In genomic region chr2:30760706-30761105, GRCm38 (mm10) we compare ENCODE assay signal across 11 mouse cellular contexts. TPM values are rescaled to one million over a fixed set of nuclear protein-coding genes. Genes with fewer than 3 reads are reported as not detected.
DNase-seq lines count a peak whose midpoint lies in the region; ATAC-seq and TF ChIP-seq lines count a peak whose summit lies in the region.
"Had no signal": no experiment of that assay in that cellular context is flagged by ENCODE, and none has a peak within 500 bp of the region (broad histone marks: within the 10 kb centered on the region; RNA-seq: fewer than 3 reads in every experiment).

No protein-coding gene starts in this region.

- H3K9me3 ChIP-seq in hindbrain, embryonic 10.5 days = peaks cover 30% of the 10 kb centered on the region
- H3K9me3 ChIP-seq in hindbrain, embryonic 12.5 days (replicated peaks) = peaks cover 17% of the 10 kb centered on the region
- H3K9me3 ChIP-seq in stomach, embryonic 14.5 days (ENCODE audit: control insufficient read depth, low read depth, low read length) = peaks cover 9% of the 10 kb centered on the region; the same call in 1 of the 2 replicates
- H3K9me3 ChIP-seq in stomach, postnatal 0 days (ENCODE audit: control insufficient read depth, low read length) = 0 out of 2 replicates have a peak, but pooled peaks cover 3% of the 10 kb centered on the region
- peaks cover 4% of the 10 kb centered on the region; the same call in 1 of the 2 replicates for H3K9me3 ChIP-seq in kidney, embryonic 14.5 days (ENCODE audit: control insufficient read depth, low read length)

- H3K27ac ChIP-seq in hindbrain, embryonic 10.5 days = peak overlapping the region; percentile 93
- H3K27ac ChIP-seq in hindbrain, embryonic 12.5 days = no peak overlapping the region
- H3K27ac ChIP-seq in stomach, embryonic 14.5 days (ENCODE audit: low read length) = peak overlapping the region; percentile 93; the same call in 1 of the 2 replicates
- no peak overlapping the region for H3K27ac ChIP-seq in stomach, postnatal 0 days (replicated peaks)
- H3K27ac ChIP-seq in kidney, embryonic 14.5 days (ENCODE audit: low read depth, low read length) = peak overlapping the region; percentile 96
- H3K27ac ChIP-seq: midbrain, embryonic 13.5 days had no signal

- 12% methylated on average over 6 of the region's 6 CpGs for WGBS in hindbrain, embryonic 10.5 days
- WGBS in hindbrain, embryonic 12.5 days = 15% methylated on average over 6 of the region's 6 CpGs
- 31% methylated on average over 6 of the region's 6 CpGs for WGBS in stomach, embryonic 14.5 days
- WGBS in stomach, postnatal 0 days = 31% methylated on average over 6 of the region's 6 CpGs
- 20% methylated on average over 6 of the region's 6 CpGs for WGBS in kidney, embryonic 14.5 days

- ATAC-seq in hindbrain, embryonic 12.5 days (ENCODE audit: low FRiP score) = no peak
- no peak for ATAC-seq in stomach, embryonic 14.5 days (ENCODE audit: insufficient number of reproducible peaks, insufficient read depth, low FRiP score, low read depth)
- no peak for ATAC-seq in stomach, postnatal 0 days (ENCODE audit: low FRiP score, low TSS enrichment)
- ATAC-seq in kidney, embryonic 14.5 days (ENCODE audit: low FRiP score, low TSS enrichment) = no peak
- ATAC-seq in erythroid progenitor cell, adult 5-6 weeks (replicated peaks; ENCODE audit: low FRiP score, poor library complexity, severe bottlenecking) = no peak
- ATAC-seq: forebrain, embryonic 14.5 days; midbrain, embryonic 13.5 days had no signal

- TF ChIP-seq EP300 in stomach, postnatal 0 days (optimal IDR thresholded peaks at IDR 0.05) = no peak

- peaks cover 11% of the 10 kb centered on the region for H3K36me3 ChIP-seq in hindbrain, embryonic 10.5 days
- H3K36me3 ChIP-seq in hindbrain, embryonic 12.5 days = no peaks in the 10 kb centered on the region
- no peaks in the 10 kb centered on the region for H3K36me3 ChIP-seq in stomach, embryonic 14.5 days (ENCODE audit: control insufficient read depth, insufficient read depth, low read length)
- no peaks in the 10 kb centered on the region for H3K36me3 ChIP-seq in stomach, postnatal 0 days (ENCODE audit: control insufficient read depth, insufficient read depth, low read length)
- H3K36me3 ChIP-seq in kidney, embryonic 14.5 days (ENCODE audit: control insufficient read depth, insufficient read depth, low read length) = no peaks in the 10 kb centered on the region
- H3K36me3 ChIP-seq: midbrain, embryonic 13.5 days had no signal

- H3K4me1 ChIP-seq in hindbrain, embryonic 10.5 days (replicated peaks) = peaks cover 53% of the 10 kb centered on the region
- peaks cover 31% of the 10 kb centered on the region for H3K4me1 ChIP-seq in hindbrain, embryonic 12.5 days
- H3K4me1 ChIP-seq in stomach, embryonic 14.5 days (ENCODE audit: control insufficient read depth, insufficient read depth, low read length) = peaks cover 33% of the 10 kb centered on the region
- H3K4me1 ChIP-seq in stomach, postnatal 0 days (replicated peaks; ENCODE audit: control insufficient read depth, insufficient read depth) = peaks cover 15% of the 10 kb centered on the region; the same call in 1 of the 2 replicates
- H3K4me1 ChIP-seq in kidney, embryonic 14.5 days (ENCODE audit: control insufficient read depth, insufficient read depth, low read length) = peaks cover 36% of the 10 kb centered on the region

- no peak overlapping the region for H3K4me3 ChIP-seq in hindbrain, embryonic 10.5 days
- H3K4me3 ChIP-seq in hindbrain, embryonic 12.5 days = no peak overlapping the region
- H3K4me3 ChIP-seq in stomach, embryonic 14.5 days (ENCODE audit: low read depth, low read length) = no peak overlapping the region
- H3K4me3 ChIP-seq in stomach, postnatal 0 days (ENCODE audit: low read depth, low read length) = no peak overlapping the region
- no peak overlapping the region for H3K4me3 ChIP-seq in kidney, embryonic 14.5 days (ENCODE audit: low read length)
- H3K4me3 ChIP-seq: midbrain, embryonic 13.5 days had no signal

- H3K27me3 ChIP-seq in hindbrain, embryonic 10.5 days (ENCODE audit: insufficient read depth, poor library complexity, severe bottlenecking) = no peaks in the 10 kb centered on the region
- H3K27me3 ChIP-seq in hindbrain, embryonic 12.5 days = no peaks in the 10 kb centered on the region
- H3K27me3 ChIP-seq in stomach, embryonic 14.5 days (ENCODE audit: control insufficient read depth, insufficient read depth, low read length) = no peaks in the 10 kb centered on the region
- no peaks in the 10 kb centered on the region for H3K27me3 ChIP-seq in stomach, postnatal 0 days (ENCODE audit: control insufficient read depth, insufficient read depth, low read length)
- H3K27me3 ChIP-seq in kidney, embryonic 14.5 days (ENCODE audit: control insufficient read depth, insufficient read depth, low read length) = no peaks in the 10 kb centered on the region
- H3K27me3 ChIP-seq: midbrain, embryonic 13.5 days had no signal

- DNase-seq in hindbrain, embryonic 10.5 days (ENCODE audit: low spot score) = no peak
- no peak for DNase-seq in stomach, postnatal 0 days (ENCODE audit: low spot score)
- no peak for DNase-seq in ovary, postnatal 14 days (ENCODE audit: low spot score)
- no peak for DNase-seq in gastrocnemius, postnatal 25 days
- DNase-seq: gastrocnemius, postnatal 10 days had no signal

- H3K4me2 ChIP-seq in hindbrain, embryonic 12.5 days (replicated peaks) = no peak overlapping the region
- H3K4me2 ChIP-seq in stomach, embryonic 14.5 days (replicated peaks; ENCODE audit: low read depth, low read length) = no peak overlapping the region
- no peak overlapping the region for H3K4me2 ChIP-seq in stomach, postnatal 0 days (replicated peaks; ENCODE audit: low read depth)
- peak overlapping the region; percentile 24; the same call in 1 of the 2 replicates for H3K4me2 ChIP-seq in kidney, embryonic 14.5 days (replicated peaks; ENCODE audit: low read depth, low read length)
- H3K4me2 ChIP-seq: midbrain, embryonic 13.5 days had no signal

- no peak for TF ChIP-seq CTCF in stomach, postnatal 0 days (IDR thresholded peaks at IDR 0.05; ENCODE audit: low read depth)

- no peak overlapping the region for H3K9ac ChIP-seq in hindbrain, embryonic 12.5 days
- no peak overlapping the region for H3K9ac ChIP-seq in stomach, embryonic 14.5 days (replicated peaks; ENCODE audit: low read depth, low read length)
- no peak overlapping the region for H3K9ac ChIP-seq in stomach, postnatal 0 days (ENCODE audit: low read length)
- peak overlapping the region; percentile 23; the same call in 1 of the 2 replicates for H3K9ac ChIP-seq in kidney, embryonic 14.5 days (ENCODE audit: low read depth, low read length)
- H3K9ac ChIP-seq: midbrain, embryonic 13.5 days had no signal

RNA-seq across cellular contexts. Expression of gene 1700001O22Rik, which starts 42.8 kb away (rescaled TPM):
- 3.1 and 3.4 TPM in 2 replicates for polyA plus RNA-seq in hindbrain, embryonic 10.5 days (2016; fragmentation: Nextera tagmentation; extraction: Ambion mirVana)
- 1.9 and 2.2 TPM in 2 replicates for polyA plus RNA-seq in hindbrain, embryonic 12.5 days (2016; fragmentation: Nextera tagmentation; extraction: Ambion mirVana)
- 2.5 and 3.3 TPM in 2 replicates for polyA plus RNA-seq in stomach, embryonic 14.5 days (2014; fragmentation: Nextera tagmentation; extraction: Ambion mirVana)
- 2.0 and 2.5 TPM in 2 replicates for polyA plus RNA-seq in stomach, postnatal 0 days (2015; fragmentation: Nextera tagmentation; extraction: Ambion mirVana)
- 3.8 and 4.2 TPM in 2 replicates for polyA plus RNA-seq in kidney, embryonic 14.5 days (2014; fragmentation: Nextera tagmentation; extraction: Ambion mirVana)
- total RNA-seq in gastrocnemius, postnatal 25 days (2021) = 1 to 10 TPM in 1 of 2 experiments, under 1 TPM in 1; 0.72 to 1.5 TPM
- total RNA-seq in erythroid progenitor cell, adult 5-6 weeks (2015; ENCODE audit: low replicate concordance) = not detected in 2 replicates
- total RNA-seq in erythroid progenitor cell, adult 5-6 weeks (2017; ENCODE audit: low replicate concordance) = not detected in 2 replicates

RNA-seq across cellular contexts. Expression of gene Ntmt1, which starts 46.9 kb away (rescaled TPM):
- 125 and 134 TPM in 2 replicates for polyA plus RNA-seq in hindbrain, embryonic 10.5 days (2016; fragmentation: Nextera tagmentation; extraction: Ambion mirVana)
- polyA plus RNA-seq in hindbrain, embryonic 12.5 days (2016; fragmentation: Nextera tagmentation; extraction: Ambion mirVana) = 97.2 and 102 TPM in 2 replicates
- 99.1 and 101 TPM in 2 replicates for polyA plus RNA-seq in stomach, embryonic 14.5 days (2014; fragmentation: Nextera tagmentation; extraction: Ambion mirVana)
- 52.4 and 53.3 TPM in 2 replicates for polyA plus RNA-seq in stomach, postnatal 0 days (2015; fragmentation: Nextera tagmentation; extraction: Ambion mirVana)
- 95.6 and 101 TPM in 2 replicates for polyA plus RNA-seq in kidney, embryonic 14.5 days (2014; fragmentation: Nextera tagmentation; extraction: Ambion mirVana)
- 10 to 100 TPM; 15.6 to 16.2 TPM for total RNA-seq in gastrocnemius, postnatal 25 days (2021)
- 1.7 and 2.2 TPM in 2 replicates for total RNA-seq in erythroid progenitor cell, adult 5-6 weeks (2015; ENCODE audit: low replicate concordance)
- total RNA-seq in erythroid progenitor cell, adult 5-6 weeks (2017; ENCODE audit: low replicate concordance) = 4.0 TPM in 1 of 2 replicates, not detected in the other

Comparison
In these comparisons a context has a peak if more than half of its experiments do, and no peak if none do; other contexts are left out.
1. H3K27ac ChIP-seq: peak in hindbrain, embryonic 10.5 days (single experiment), stomach, embryonic 14.5 days (single experiment) and kidney, embryonic 14.5 days (single experiment); none in hindbrain, embryonic 12.5 days (single experiment) and stomach, postnatal 0 days (single experiment).